Mouse (Mus musculus) liver, postnatal 0 days (tissue): ENCODE results near the gene Gjb6.

Experiments used
- CTCF ChIP-seq: sonication (generic); IDR thresholded peaks from 2 replicates; pipeline ENCODE4 v1.5.1; 2016; ENCODE audit warnings: antibody characterized with exemption, low read depth
- EP300 ChIP-seq: IDR thresholded peaks from 2 replicates; pipeline ENCODE4 v1.6.1; 2016; ENCODE audit warnings: antibody characterized with exemption, low read depth, mild to moderate bottlenecking

DNA sequence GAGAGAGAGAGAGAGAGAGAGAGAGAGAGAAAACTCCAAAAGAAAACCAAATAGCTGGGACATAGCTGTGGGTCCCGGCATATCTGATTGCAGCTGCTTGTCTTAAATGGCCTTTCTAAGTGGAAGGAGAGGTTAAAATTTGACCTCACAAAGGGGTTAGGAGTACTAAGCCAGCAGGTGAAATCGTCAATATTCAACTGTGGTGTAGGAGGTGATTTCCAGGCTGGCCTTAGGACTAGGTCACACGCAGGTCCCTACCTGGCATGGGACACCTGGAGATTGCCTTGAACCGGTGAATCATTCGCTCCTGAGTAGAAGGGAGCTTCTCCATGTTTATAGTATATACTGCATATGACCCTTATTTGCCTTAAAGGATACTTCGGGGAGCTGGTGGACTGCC is 30.3 kb downstream of the Gjb6 start:
- TF ChIP-seq EP300 (no peak), CTCF (no peak)
